Mouse (Mus musculus): ENCODE data around the gene Slc17a5. TPM values are rescaled to one million over a fixed set of nuclear protein-coding genes. Genes with fewer than 3 reads are reported as not detected.
"Not testable (repeated sequence)": the region's sequence is repeated elsewhere in the genome, so short reads cannot be mapped to it uniquely, and the experiment has no call there.

The Slc17a5 gene
- polyA plus RNA-seq, 1 experiment from 2014 or later = 10.2 TPM

DNA sequence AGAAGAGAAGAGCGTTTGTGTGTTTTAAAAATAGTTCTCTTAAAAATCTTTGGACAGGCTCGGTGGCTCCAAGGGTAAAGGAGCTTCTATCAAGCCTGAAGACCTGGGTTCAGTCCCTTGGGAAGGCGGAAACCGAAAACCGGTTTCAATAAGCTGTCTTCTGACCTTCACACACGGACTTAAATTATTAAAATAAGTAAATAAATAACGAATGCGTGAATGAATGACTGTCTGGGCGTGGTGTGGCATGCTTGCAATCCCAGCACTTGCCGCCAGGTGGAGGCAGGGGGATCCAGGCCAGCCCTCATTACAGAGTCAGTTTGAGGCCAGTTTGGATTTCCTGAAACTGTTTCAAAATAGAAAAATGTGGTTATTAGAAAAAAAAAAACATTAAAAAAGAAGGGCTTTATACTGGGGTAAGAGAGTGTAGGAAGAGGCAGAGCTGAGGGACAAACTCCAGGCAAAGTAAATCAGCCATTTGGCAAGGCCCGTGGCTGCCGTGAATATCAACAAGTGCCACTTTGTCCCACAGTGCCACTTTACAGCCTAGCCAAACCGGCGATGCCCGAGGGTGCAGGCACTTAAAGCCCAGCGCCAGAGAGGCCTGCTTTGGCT, 60.0 kb downstream of the Slc17a5 start:
- peak overlapping the region; percentile 90 for H3K4me2 ChIP-seq (ENCODE audit: low read length)
- H3K27ac ChIP-seq (ENCODE audit: low read depth, low read length) = peak overlapping the region; percentile 74; the same call in 1 of the 2 replicates
- H3K4me3 ChIP-seq (ENCODE audit: low read depth, low read length) = peak overlapping the region; percentile 45
- peak overlapping the region; percentile 64 for H3K9ac ChIP-seq (ENCODE audit: low read length)
- H3K4me1 ChIP-seq (ENCODE audit: control insufficient read depth, insufficient read depth, low read length) = peaks cover 3% of the 10 kb centered on the region
- H3K9me3 ChIP-seq (replicated peaks; ENCODE audit: control insufficient read depth, low read length) = no peaks in the 10 kb centered on the region
- 0 out of 2 replicates have a peak, but pooled peaks cover 4% of the 10 kb centered on the region for H3K36me3 ChIP-seq (ENCODE audit: control insufficient read depth, insufficient read depth, low read length)
- H3K27me3 ChIP-seq (replicated peaks; ENCODE audit: control insufficient read depth, insufficient read depth, low read length) = no peaks in the 10 kb centered on the region
- 1% methylated on average over 16 of the region's 16 CpGs for WGBS
- DNase-seq (ENCODE audit: low spot score) = peak; percentile 81
- peak; percentile 71 for ATAC-seq

DNA sequence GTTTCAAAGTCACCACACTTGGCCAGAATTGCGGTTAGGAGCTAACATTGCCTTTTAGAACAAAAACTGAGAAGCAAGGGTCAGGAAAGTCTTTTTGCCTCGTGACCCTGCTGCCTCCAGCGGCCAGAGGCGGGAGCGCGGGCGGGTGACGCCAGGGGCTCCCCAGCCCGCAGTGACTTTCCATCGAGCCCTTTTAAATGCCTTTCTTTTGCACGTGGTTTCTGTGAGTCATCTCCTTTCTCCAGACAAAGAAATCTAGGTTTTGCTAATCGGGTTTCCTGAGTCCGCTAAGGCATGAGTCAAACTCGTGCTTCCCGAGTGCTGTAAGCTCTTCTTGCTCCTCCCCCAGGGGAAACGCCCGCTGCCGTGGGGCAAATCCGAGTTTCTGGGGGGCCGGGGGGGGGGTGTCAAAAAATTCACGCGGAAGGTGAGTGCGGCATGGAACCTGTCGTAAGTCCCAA, 60.5 kb downstream of the Slc17a5 start:
- peaks cover 3% of the 10 kb centered on the region for H3K4me1 ChIP-seq (ENCODE audit: control insufficient read depth, insufficient read depth, low read length)
- H3K36me3 ChIP-seq (ENCODE audit: control insufficient read depth, insufficient read depth, low read length) = 0 out of 2 replicates have a peak, but pooled peaks cover 5% of the 10 kb centered on the region
- no peaks in the 10 kb centered on the region for H3K9me3 ChIP-seq (replicated peaks; ENCODE audit: control insufficient read depth, low read length)
- ATAC-seq (peak; percentile 73), DNase-seq (ENCODE audit: low spot score) (peak; percentile 80)
- peak overlapping the region; percentile 64 for H3K9ac ChIP-seq (ENCODE audit: low read length)
- H3K27me3 ChIP-seq (replicated peaks; ENCODE audit: control insufficient read depth, insufficient read depth, low read length) = no peaks in the 10 kb centered on the region
- peak overlapping the region; percentile 90 for H3K4me2 ChIP-seq (ENCODE audit: low read length)
- peak overlapping the region; percentile 45 for H3K4me3 ChIP-seq (ENCODE audit: low read depth, low read length)
- peak overlapping the region; percentile 74; the same call in 1 of the 2 replicates for H3K27ac ChIP-seq (ENCODE audit: low read depth, low read length)
- WGBS = under 1% methylated on average over 24 of the region's 24 CpGs

DNA sequence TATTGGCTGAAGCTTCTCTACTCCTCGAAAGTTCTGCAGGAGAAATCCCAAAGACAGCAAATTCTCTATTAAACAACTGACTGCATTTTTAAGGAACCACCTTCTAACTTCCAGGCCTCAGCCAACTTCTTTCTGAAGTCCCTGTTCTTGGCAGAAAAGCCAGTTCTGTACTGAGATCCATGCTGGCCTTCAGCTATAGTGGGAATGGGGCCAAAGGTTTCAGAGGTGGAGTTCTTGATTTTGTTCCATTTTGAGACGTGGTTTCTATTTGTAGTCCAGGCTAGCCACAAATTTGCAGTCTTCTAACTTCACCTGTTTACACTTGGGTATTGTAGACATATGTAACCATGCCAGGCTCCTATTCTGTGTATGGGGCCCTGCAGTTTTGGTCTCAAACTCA, 61.6 kb downstream of the Slc17a5 start:
- Histone ChIP-seq H3K4me3 (ENCODE audit: low read depth, low read length) (no peak overlapping the region), H3K36me3 (ENCODE audit: control insufficient read depth, insufficient read depth, low read length) (0 out of 2 replicates have a peak, but pooled peaks cover 5% of the 10 kb centered on the region), H3K4me1 (ENCODE audit: control insufficient read depth, insufficient read depth, low read length) (peaks cover 7% of the 10 kb centered on the region), H3K27ac (ENCODE audit: low read depth, low read length) (no peak overlapping the region), H3K9ac (ENCODE audit: low read length) (no peak overlapping the region), H3K9me3 (replicated peaks; ENCODE audit: control insufficient read depth, low read length) (no peaks in the 10 kb centered on the region), H3K27me3 (replicated peaks; ENCODE audit: control insufficient read depth, insufficient read depth, low read length) (no peaks in the 10 kb centered on the region), H3K4me2 (ENCODE audit: low read length) (no peak overlapping the region)
- DNase-seq (ENCODE audit: low spot score) = no peak
- 88% methylated on average over 2 of the region's 2 CpGs for WGBS
- no peak for ATAC-seq

DNA sequence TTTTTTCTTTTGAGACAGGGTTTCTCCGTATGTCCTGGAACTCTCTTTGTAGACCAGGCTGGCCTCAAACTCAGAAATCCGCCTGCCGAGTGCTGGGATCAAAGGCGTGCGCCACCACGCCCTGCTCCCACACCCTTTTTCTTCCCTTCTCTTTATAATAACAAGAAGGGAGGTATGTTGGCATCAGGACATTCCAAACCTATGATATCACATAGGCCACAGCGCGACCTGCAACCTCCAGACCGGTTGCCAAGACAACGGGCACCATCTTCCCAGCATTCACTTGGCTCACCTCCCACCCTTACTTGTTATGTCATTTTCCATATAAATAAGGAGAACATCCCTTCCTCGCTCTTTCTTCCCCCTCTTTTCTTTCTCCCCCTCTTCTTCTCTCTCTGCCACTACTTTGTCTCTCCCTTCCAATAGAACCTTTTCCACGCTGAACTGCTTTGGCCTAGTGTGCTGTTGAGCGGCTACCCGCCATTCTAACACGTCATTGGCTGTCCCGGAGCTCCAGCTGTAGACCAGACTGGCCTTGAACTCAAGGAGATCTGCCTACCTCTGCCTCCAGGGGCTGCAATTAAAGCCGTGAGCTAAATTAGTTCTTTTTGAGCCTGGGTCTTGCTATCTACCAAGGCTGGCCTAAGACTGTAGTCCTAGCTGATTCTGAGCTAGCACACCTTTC, 62.2 kb downstream of the Slc17a5 start:
- DNase-seq (ENCODE audit: low spot score) = no peak
- H3K9me3 ChIP-seq (replicated peaks; ENCODE audit: control insufficient read depth, low read length) = no peaks in the 10 kb centered on the region
- no peak for ATAC-seq
- 87% methylated on average over 17 of the region's 17 CpGs for WGBS
- no peak overlapping the region for H3K4me2 ChIP-seq (ENCODE audit: low read length)
- H3K27ac ChIP-seq (ENCODE audit: low read depth, low read length) = no peak overlapping the region
- H3K9ac ChIP-seq (ENCODE audit: low read length) = no peak overlapping the region
- H3K4me3 ChIP-seq (ENCODE audit: low read depth, low read length) = no peak overlapping the region
- H3K27me3 ChIP-seq (replicated peaks; ENCODE audit: control insufficient read depth, insufficient read depth, low read length) = no peaks in the 10 kb centered on the region
- H3K36me3 ChIP-seq (ENCODE audit: control insufficient read depth, insufficient read depth, low read length) = 0 out of 2 replicates have a peak, but pooled peaks cover 5% of the 10 kb centered on the region
- peaks cover 7% of the 10 kb centered on the region for H3K4me1 ChIP-seq (ENCODE audit: control insufficient read depth, insufficient read depth, low read length)

DNA sequence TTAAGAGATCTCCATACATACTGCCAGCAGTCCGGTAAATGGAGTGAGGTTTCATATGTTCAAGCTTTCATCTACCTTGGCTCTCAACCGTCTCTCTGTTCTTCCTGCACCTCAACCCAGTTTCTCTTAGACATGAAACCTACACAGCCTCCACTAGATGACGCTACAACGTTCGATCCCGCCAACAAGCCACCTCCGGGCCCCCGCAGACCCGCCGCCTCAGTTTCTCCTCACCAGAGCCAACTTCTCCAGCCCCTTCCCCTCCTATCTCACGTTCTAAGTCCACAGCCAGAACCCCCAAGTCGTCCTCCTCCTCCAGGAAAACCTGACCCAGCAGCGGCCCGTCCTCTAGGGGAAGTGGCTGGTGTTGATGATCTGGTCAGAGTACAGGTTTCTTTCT, 66.2 kb downstream of the Slc17a5 start:
- Histone ChIP-seq H3K9ac (ENCODE audit: low read length) (peak overlapping the region; percentile 65), H3K4me1 (ENCODE audit: control insufficient read depth, insufficient read depth, low read length) (peaks cover 4% of the 10 kb centered on the region; the same call in 1 of the 2 replicates), H3K27ac (ENCODE audit: low read depth, low read length) (0 out of 2 replicates have a peak overlapping the region, but pooled peaks have one; percentile 74), H3K4me2 (ENCODE audit: low read length) (peak overlapping the region; percentile 87), H3K4me3 (ENCODE audit: low read depth, low read length) (peak overlapping the region; percentile 44), H3K36me3 (ENCODE audit: control insufficient read depth, insufficient read depth, low read length) (0 out of 2 replicates have a peak, but pooled peaks cover 5% of the 10 kb centered on the region), H3K9me3 (replicated peaks; ENCODE audit: control insufficient read depth, low read length) (no peaks in the 10 kb centered on the region), H3K27me3 (replicated peaks; ENCODE audit: control insufficient read depth, insufficient read depth, low read length) (no peaks in the 10 kb centered on the region)
- ATAC-seq = no peak
- WGBS = 18% methylated on average over 14 of the region's 14 CpGs
- peak; percentile 62 for DNase-seq (ENCODE audit: low spot score)

DNA sequence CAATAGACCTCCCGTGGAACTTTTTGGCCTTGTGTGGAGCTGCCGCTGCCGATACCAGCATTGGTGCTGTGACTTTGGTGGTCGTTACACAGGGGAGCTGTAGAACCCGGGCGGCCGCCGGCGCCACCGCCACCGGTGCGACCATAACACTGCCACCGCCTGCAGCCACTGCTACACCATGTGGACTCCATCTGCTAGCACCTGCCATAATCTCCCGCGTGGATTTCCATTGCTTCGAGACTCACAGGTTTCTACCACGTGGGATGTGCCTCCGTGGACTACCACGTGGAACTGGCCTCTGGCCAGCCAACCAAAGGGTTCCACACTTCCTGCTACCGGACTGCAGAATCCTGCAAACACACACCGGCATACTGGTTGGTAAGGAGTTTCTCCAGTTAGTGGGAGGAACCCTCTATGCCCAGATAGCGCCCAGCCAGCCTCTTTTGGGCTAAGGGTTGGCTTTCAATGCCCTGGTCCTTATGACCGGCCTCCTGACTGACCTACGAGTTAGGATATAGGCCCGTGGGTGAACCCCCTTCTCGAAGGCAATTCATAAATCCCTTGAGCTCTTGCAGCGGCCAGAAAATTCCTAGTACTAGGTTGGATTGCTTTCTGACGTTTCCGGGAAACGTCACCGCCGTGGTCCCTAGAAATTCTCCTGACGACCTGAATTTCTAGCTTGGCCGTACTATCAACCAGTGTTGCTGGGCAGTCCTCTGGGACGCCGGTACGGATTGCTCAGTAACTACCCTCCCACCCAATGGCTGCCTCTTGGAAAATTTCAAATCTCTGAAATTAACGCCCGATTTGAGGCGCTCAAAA, 66.8 kb downstream of the Slc17a5 start:
- ATAC-seq = peak; percentile 66
- Histone ChIP-seq H3K36me3 (ENCODE audit: control insufficient read depth, insufficient read depth, low read length) (0 out of 2 replicates have a peak, but pooled peaks cover 5% of the 10 kb centered on the region), H3K27ac (ENCODE audit: low read depth, low read length) (peak overlapping the region; percentile 74), H3K9ac (ENCODE audit: low read length) (peak overlapping the region; percentile 65), H3K9me3 (replicated peaks; ENCODE audit: control insufficient read depth, low read length) (no peaks in the 10 kb centered on the region), H3K4me2 (ENCODE audit: low read length) (peak overlapping the region; percentile 87), H3K4me3 (ENCODE audit: low read depth, low read length) (peak overlapping the region; percentile 44), H3K4me1 (ENCODE audit: control insufficient read depth, insufficient read depth, low read length) (peaks cover 4% of the 10 kb centered on the region; the same call in 1 of the 2 replicates), H3K27me3 (replicated peaks; ENCODE audit: control insufficient read depth, insufficient read depth, low read length) (no peaks in the 10 kb centered on the region)
- DNase-seq (ENCODE audit: low spot score) = peak; percentile 75
- WGBS = 1% methylated on average over 40 of the region's 40 CpGs

DNA sequence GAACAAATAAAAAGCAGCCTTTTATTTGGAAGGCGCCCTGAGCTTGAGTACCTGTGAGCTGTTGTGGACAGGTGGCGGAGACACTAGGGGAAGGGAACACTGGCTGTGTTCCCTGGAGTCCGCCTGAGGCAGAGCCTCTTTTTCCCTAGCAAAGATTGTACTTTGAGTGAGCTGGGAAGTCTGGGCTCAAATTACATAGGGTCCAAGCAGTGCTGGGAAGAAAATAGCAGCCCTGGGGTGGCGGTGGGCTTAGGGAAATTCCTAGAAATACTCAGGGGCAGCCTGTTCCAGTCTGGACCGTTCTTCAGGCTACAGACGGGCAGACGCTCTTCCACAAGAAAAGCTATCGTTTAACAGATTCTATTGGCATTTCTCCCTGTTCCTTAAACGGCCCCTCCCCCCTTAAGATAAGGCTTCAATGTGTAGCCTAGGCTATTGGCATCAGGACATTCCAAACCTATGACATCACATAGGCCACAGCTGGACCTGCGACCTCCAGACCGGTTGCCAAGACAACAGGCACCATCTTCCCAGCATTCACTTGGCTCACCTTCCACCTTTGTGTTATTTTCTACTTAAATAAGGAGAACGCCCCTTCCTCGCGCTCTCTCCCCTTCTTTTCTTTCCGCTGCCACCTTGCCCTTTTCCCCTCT, 67.6 kb downstream of the Slc17a5 start:
- Histone ChIP-seq H3K4me1 (ENCODE audit: control insufficient read depth, insufficient read depth, low read length) (peaks cover 4% of the 10 kb centered on the region; the same call in 1 of the 2 replicates), H3K27me3 (replicated peaks; ENCODE audit: control insufficient read depth, insufficient read depth, low read length) (no peaks in the 10 kb centered on the region), H3K9me3 (replicated peaks; ENCODE audit: control insufficient read depth, low read length) (no peaks in the 10 kb centered on the region), H3K4me2 (ENCODE audit: low read length) (peak overlapping the region; percentile 87), H3K27ac (ENCODE audit: low read depth, low read length) (peak overlapping the region; percentile 74), H3K36me3 (ENCODE audit: control insufficient read depth, insufficient read depth, low read length) (0 out of 2 replicates have a peak, but pooled peaks cover 5% of the 10 kb centered on the region), H3K9ac (ENCODE audit: low read length) (peak overlapping the region; percentile 65), H3K4me3 (ENCODE audit: low read depth, low read length) (peak overlapping the region; percentile 44)
- ATAC-seq = peak; percentile 83
- DNase-seq (ENCODE audit: low spot score) = peak; percentile 89
- 1% methylated on average over 15 of the region's 15 CpGs for WGBS

DNA sequence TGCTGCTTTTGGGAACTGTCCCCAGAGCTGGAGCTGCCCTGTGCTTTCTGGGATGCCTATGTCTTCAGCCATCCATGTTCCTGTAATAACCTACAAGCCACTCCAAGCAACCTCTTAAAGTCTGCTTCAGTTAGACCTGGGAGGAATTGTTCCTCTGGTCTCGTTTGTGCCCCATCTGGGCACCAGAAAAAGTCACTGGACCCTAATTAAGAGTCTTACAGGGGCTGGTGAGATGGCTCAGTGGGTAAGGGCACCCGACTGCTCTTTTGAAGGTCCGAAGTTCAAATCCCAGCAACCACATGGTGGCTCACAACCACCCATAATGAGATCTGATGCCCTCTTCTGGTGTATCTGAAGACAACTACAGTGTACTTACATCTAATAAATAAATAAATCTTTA, 70.6 kb downstream of the Slc17a5 start:
- not testable (repeated sequence) for H3K9ac ChIP-seq (ENCODE audit: low read length); ATAC-seq; DNase-seq (ENCODE audit: low spot score); H3K4me1 ChIP-seq (ENCODE audit: control insufficient read depth, insufficient read depth, low read length); H3K4me2 ChIP-seq (ENCODE audit: low read length); H3K4me3 ChIP-seq (ENCODE audit: low read depth, low read length); H3K27ac ChIP-seq (ENCODE audit: low read depth, low read length); H3K27me3 ChIP-seq (replicated peaks; ENCODE audit: control insufficient read depth, insufficient read depth, low read length); H3K36me3 ChIP-seq (ENCODE audit: control insufficient read depth, insufficient read depth, low read length); H3K9me3 ChIP-seq (replicated peaks; ENCODE audit: control insufficient read depth, low read length)
- WGBS = 67% methylated on average over 3 of the region's 3 CpGs
